Mouse (Mus musculus) thymus, adult 2 months (tissue): ENCODE data around the gene Trim9. TPM values are rescaled to one million over a fixed set of nuclear protein-coding genes. Genes with fewer than 3 reads are reported as not detected.

Experiments
- DNase-seq: peaks from one replicate; pipeline ENCODE4 v3.0.0; 2021
- H3K27ac ChIP-seq: fragments of 200-500 bp; 2 replicates; pipeline ENCODE4 v1.5.1; 2012; ENCODE audit warnings: low read length, control low read depth; ENCODE audit not compliant: control insufficient read depth, insufficient read depth
- H3K27me3 ChIP-seq: fragments of 200-500 bp; 2 replicates; pipeline ENCODE4 v1.6.1; 2012; ENCODE audit warnings: mild to moderate bottlenecking, low read length, moderate library complexity, mixed read lengths; ENCODE audit not compliant: control insufficient read depth, insufficient read depth
- H3K36me3 ChIP-seq: fragments of 200-500 bp; 2 replicates; pipeline ENCODE4 v1.6.1; 2012; ENCODE audit warnings: mild to moderate bottlenecking, low read length, moderate library complexity; ENCODE audit not compliant: control insufficient read depth, insufficient read depth
- H3K4me1 ChIP-seq: fragments of 200-500 bp; replicated peaks from 2 replicates; pipeline ENCODE4 v1.6.1; 2012; ENCODE audit warnings: low read length; ENCODE audit not compliant: control insufficient read depth, insufficient read depth
- H3K4me3 ChIP-seq: fragments of 200-500 bp; 2 replicates; pipeline ENCODE4 v1.5.1; 2012; ENCODE audit warnings: mild to moderate bottlenecking, low read length, control low read depth, moderate library complexity; ENCODE audit not compliant: control insufficient read depth, insufficient read depth
- CTCF ChIP-seq: fragments of 200-500 bp; IDR thresholded peaks from 2 replicates; pipeline ENCODE4 v1.5.1; 2012; ENCODE audit warnings: mild to moderate bottlenecking, control low read depth, low read length, moderate library complexity, borderline replicate concordance; ENCODE audit not compliant: control insufficient read depth, poor library complexity, insufficient read depth; ENCODE audit errors: extremely low read depth
- POLR2A ChIP-seq: fragments of 200-500 bp; IDR thresholded peaks from 2 replicates; pipeline ENCODE4 v1.6.1; 2012; ENCODE audit warnings: mild to moderate bottlenecking, low read length, control low read depth, moderate library complexity; ENCODE audit not compliant: control insufficient read depth, poor library complexity, insufficient read depth; ENCODE audit errors: extremely low read depth
- WGBS: fragments of 180-500 bp; shearing (Covaris S2); methylation state at CpG from one replicate; pipeline ENCODE4 v1.1.7; 2018; 5-methylcytosine and 5-hydroxymethylcytosine counted together
- polyA plus RNA-seq: library from polyadenylated mRNA; depleted of rRNA; stranded (reverse); fragments of >200 nt; gene quantifications from 2 replicates; pipeline ENCODE4 v1.2.3, GENCODE M21; 2012

Gene Trim9
- polyA plus RNA-seq, 1 experiment, result 0.16 TPM

- TF ChIP-seq CTCF (no peak), POLR2A (no peak)
- Histone ChIP-seq H3K4me1 (peaks cover 3% of the 10 kb centered on the region), H3K27ac (no peak overlapping the region), H3K4me3 (no peak overlapping the region), H3K27me3 (no peaks in the 10 kb centered on the region), H3K36me3 (no peaks in the 10 kb centered on the region)
- WGBS, result 26% methylated on average over 8 of the region's 8 CpGs
- DNase-seq, result no peak
Observed at GRCm38 (mm10) chr12:70218795-70219540, 128.4 kb downstream of the Trim9 start.

- H3K4me3 ChIP-seq, result no peak overlapping the region
- no peak for TF ChIP-seq CTCF
- TF ChIP-seq POLR2A, result no peak
- 95% methylated on average over 16 of the region's 16 CpGs for WGBS
- peaks cover 3% of the 10 kb centered on the region for H3K4me1 ChIP-seq
- H3K27ac ChIP-seq, result no peak overlapping the region
- no peak for DNase-seq
- H3K36me3 ChIP-seq, result no peaks in the 10 kb centered on the region
- H3K27me3 ChIP-seq, result no peaks in the 10 kb centered on the region
Observed at GRCm38 (mm10) chr12:70216229-70216800, 131.1 kb downstream of the Trim9 start.

- DNase-seq, result no peak
- H3K4me3 ChIP-seq, result no peak overlapping the region
- H3K27me3 ChIP-seq, result no peaks in the 10 kb centered on the region
- no peaks in the 10 kb centered on the region; the same call in 1 of the 2 replicates for H3K4me1 ChIP-seq
- H3K27ac ChIP-seq, result no peak overlapping the region
- no peaks in the 10 kb centered on the region for H3K36me3 ChIP-seq
- WGBS, result 88% methylated on average over 8 of the region's 8 CpGs
- TF ChIP-seq POLR2A, result no peak
- no peak for TF ChIP-seq CTCF
Observed at GRCm38 (mm10) chr12:70214281-70214680, 133.1 kb downstream of the Trim9 start.

- H3K4me1 ChIP-seq, result no peaks in the 10 kb centered on the region
- no peaks in the 10 kb centered on the region for H3K36me3 ChIP-seq
- no peak overlapping the region for H3K27ac ChIP-seq
- no peak for TF ChIP-seq POLR2A
- no peak for TF ChIP-seq CTCF
- WGBS, result 93% methylated on average over 6 of the region's 6 CpGs
- no peak overlapping the region for H3K4me3 ChIP-seq
- no peak for DNase-seq
- no peaks in the 10 kb centered on the region for H3K27me3 ChIP-seq
Observed at GRCm38 (mm10) chr12:70213601-70214000, 133.8 kb downstream of the Trim9 start.

- Histone ChIP-seq H3K4me1 (no peaks in the 10 kb centered on the region), H3K27ac (no peak overlapping the region), H3K4me3 (no peak overlapping the region), H3K36me3 (no peaks in the 10 kb centered on the region), H3K27me3 (no peaks in the 10 kb centered on the region)
- 93% methylated on average over 4 of the region's 4 CpGs for WGBS
- no peak for DNase-seq
- TF ChIP-seq POLR2A (no peak), CTCF (no peak)
Observed at GRCm38 (mm10) chr12:70212501-70212900, 134.9 kb downstream of the Trim9 start.

GRCm38 (mm10) chr12:70208214-70208613 lies 139.2 kb downstream of the Trim9 start:
- DNase-seq, result no peak
- WGBS, result 90% methylated on average over 5 of the region's 5 CpGs

GRCm38 (mm10) chr12:70204433-70204832 lies 143.0 kb downstream of the Trim9 start:
- Histone ChIP-seq H3K4me3 (no peak overlapping the region), H3K36me3 (no peaks in the 10 kb centered on the region), H3K27me3 (no peaks in the 10 kb centered on the region), H3K27ac (no peak overlapping the region), H3K4me1 (no peaks in the 10 kb centered on the region)
- no peak for TF ChIP-seq CTCF
- TF ChIP-seq POLR2A, result no peak
- WGBS, result 95% methylated on average over 8 of the region's 8 CpGs
- no peak for DNase-seq

More at GRCm38 (mm10) chr12:70208214-70208613, 139.2 kb downstream of the Trim9 start:
- no peak overlapping the region for H3K27ac ChIP-seq
- H3K4me1 ChIP-seq, result no peaks in the 10 kb centered on the region
- TF ChIP-seq CTCF (no peak), POLR2A (no peak)
- no peak overlapping the region for H3K4me3 ChIP-seq
- no peaks in the 10 kb centered on the region for H3K27me3 ChIP-seq
- no peaks in the 10 kb centered on the region for H3K36me3 ChIP-seq
